Mouse (Mus musculus) activated CD4-positive, CD25-positive, alpha-beta regulatory T cell, adult 4 months (primary cell): Measurements from ENCODE around the gene 4930524B15Rik. TPM values are rescaled to one million over a fixed set of nuclear protein-coding genes. Genes with fewer than 3 reads are reported as not detected.
"Not testable (repeated sequence)": the region's sequence is repeated elsewhere in the genome, so short reads cannot be mapped to it uniquely, and the experiment has no call there.

Experiments used
- ATAC-seq: one replicate; pipeline ENCODE4 v1.8.0; 2017
- polyA plus RNA-seq, 2 experiments: library from polyadenylated mRNA; unstranded; fragments of 100-300 nt; shearing (Covaris generic); gene quantifications; one replicate each; pipeline ENCODE4 v1.2.1; 2017

Gene 4930524B15Rik
- polyA plus RNA-seq, 2 experiments from 2014 or later, result not detected

DNA sequence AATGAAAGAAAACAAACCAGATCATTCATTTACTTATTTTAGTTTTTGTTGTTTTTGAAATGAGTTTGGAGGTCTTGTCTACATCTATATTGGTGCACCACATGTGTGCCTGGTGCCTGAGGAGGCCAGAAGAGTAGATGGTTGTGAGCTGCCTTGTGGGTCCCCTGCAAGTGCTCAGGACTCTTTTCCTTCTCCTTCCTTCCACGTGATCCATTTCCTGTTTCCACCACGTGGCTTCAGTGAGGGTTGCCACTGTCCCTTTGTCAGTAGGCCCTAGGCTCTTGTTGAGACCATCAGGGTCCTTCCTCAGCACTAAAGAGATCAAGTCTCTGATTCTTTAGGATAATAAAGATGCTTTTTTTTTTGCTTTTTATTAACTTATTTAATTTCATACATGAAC is 19.4 kb downstream of the 4930524B15Rik start:
- no peak for ATAC-seq

DNA sequence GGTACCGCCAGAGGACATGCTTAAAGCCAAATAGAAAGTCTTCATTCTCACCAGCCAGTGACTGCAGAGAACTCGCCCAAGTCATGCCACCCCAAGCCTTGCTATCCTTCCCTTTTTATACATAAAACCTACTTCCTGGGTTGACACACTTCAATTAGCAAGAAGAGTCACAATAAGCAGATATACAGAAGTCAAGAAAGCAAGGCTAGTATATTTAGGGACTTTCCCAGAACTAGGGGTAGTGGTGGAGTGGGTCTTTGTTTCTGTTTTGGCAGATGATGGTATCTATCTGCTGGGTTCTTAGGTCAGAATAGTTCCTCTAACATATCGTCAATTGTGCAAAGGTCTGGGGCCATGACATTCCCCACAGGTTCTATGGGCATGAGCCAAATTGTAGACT is 27.1 kb downstream of the 4930524B15Rik start:
- ATAC-seq, result peak; percentile 75

DNA sequence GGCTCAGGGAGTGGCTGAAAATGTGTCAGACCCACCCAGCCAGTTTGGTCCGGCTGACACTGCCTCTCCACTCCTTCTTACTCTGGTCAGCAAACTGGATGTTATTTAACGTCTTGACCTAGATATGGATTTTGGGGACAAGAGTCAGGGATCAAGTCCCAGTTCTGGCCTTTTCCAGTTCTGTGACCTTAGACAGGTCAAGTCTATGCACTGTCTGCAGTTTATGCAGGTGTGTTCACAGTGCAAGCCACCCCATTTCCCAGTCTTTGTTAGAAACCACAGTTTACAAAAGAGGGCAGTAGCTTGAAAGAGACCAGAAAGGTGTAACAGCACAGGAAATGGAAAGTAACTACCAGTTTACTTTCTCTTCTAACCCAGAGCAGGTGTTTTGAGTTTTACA is 34.3 kb downstream of the 4930524B15Rik start:
- ATAC-seq, result peak; percentile 57

DNA sequence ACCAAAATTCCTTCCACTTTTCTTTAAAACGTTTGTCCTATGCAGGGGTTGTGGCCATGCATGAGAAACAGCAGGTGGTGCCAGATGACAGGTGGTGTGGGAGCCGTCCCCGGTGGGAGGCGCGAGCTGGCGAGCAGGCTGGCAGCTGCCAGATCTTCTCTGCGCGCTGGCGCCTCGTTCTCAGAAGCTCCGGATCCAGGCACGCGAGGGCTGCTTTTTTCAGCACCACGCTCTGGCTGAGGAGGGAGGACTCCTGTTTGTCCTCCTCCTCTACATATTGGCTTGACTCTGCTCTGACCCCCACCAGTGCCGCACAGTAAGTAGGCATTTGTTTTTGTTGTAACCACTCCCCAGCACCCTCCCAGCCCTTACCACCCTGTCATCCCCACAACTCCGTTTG is 34.9 kb downstream of the 4930524B15Rik start, which contains the start of gene Nsg2:
Gene Nsg2, plus strand, starts transcription at position 183 of the 400 bp plus-strand sequence.
- ATAC-seq, result peak; percentile 90

DNA sequence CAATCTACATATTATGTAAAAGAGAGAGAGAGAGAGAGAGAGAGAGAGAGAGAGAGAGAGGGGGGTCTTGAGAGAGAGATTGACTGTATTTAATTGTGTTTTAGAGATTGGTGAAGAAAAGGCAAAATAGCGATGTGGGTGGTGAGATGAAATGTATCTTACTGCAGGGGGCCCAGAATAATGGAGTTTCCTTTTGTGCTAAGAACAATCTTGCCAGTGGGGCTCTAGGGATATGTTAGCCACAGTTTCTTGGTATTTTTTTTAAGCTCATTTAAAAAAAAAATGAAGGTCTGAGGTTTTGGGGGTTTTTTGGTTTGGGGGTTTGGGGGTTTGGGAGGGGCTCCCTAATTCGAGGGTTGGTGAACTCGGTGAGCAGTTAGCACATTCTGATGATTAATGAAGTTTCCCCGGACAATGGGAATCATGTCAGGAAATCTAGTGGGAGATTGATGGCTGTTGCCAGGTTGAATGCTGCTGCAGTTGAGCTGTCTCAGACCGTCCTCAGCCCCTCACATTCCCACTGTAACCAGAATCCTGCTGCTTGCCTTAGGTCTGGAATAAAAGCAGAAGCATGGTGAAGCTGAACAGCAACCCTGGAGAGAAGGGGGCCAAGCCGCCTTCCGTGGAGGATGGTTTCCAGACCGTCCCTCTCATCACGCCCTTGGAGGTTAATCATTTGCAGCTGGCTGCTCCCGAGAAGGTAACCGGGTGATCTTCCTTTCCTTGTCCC is 36.0 kb downstream of the 4930524B15Rik start:
- no peak for ATAC-seq

DNA sequence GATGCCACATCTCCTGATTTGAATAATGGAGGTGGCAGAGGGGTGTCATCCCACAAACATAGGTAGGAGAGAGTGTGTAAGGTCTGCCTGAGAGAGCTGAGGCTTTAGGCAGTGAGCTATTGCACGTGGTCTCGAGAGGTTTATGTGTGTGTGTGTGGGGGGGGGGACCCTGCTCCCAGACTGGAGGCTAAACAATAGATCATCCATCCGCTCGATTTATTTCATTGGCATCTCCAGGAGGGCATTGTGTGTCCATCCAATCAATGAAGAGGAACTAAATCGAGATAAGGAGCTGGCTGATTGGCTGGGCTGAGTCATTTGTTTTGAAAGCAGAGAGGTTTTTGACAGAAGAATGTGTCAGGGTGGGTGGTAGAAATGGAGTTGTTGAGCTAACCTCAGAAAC is 37.3 kb downstream of the 4930524B15Rik start:
- ATAC-seq, result no peak

DNA sequence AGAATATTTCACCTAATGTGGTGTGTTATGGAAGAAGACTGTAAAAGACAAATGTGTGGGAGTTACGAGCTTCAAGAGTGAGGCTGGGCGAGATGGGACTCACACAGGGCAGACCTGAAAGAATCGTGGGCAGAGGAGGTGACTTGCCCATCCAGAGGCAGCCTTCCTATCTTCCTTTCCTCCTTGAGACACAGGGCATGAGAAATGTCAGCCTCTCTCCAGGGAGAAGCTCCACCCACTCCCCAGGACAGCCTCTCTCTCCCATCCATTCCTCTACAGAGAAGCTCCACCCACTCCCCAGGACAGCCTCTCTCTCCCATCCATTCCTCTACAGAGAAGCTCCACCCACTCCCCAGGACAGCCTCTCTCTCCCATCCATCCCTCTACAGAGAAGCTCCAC is 42.7 kb downstream of the 4930524B15Rik start:
- not testable (repeated sequence) for ATAC-seq

DNA sequence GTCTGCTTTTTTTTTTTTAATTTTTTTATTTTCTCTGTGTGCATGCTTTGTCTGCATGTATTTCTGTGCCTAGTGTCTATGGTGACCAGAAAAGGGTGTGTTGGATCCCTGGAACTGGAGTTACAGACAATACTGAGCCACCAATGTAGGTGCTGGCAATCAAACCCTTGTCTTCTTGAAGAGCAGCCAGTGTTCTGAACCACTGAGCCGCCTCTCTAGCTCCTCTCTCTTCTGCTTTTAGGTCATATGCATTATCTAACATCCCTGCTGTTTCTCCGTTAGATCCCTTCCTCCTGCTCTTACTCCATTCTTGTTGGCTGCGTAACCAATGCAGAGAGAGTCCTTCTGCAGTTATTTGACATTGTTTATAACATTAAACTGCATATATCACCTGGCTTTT is 43.5 kb downstream of the 4930524B15Rik start:
- ATAC-seq, result no peak

DNA sequence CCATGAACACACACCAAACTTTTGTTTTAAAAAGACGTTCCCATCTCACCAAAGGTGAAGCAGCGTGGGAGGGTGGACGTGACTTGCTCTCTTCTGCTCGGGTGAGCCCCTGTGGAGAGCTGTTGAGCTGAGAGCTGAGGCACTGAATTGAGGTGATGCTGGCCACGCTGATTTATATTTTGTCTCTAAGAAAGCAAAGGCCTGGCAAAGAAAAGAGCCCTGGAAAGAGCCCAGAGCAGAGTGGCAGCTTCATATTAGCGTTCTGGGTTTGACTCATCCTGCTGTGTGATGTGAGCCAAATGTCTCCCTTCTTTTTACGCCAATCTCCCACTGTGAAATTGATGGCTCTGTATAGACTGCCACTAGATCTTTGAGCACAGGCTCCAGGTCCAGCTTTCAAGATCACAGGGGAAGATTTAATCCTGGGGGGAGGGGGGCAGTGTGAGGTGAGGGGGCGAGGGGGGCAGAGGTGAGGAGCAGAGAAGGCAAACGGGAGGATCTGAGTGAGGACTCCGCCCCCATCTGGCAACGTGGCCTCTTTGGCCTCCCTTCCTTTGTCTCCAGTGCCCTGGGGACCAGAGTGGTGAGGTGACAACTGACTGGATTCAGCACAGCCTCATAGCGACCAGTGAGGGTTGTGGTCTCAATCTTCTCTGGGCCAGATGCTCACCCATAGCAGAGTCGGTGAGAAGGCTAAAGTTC is 44.7 kb downstream of the 4930524B15Rik start:
- peak; percentile 3 for ATAC-seq

DNA sequence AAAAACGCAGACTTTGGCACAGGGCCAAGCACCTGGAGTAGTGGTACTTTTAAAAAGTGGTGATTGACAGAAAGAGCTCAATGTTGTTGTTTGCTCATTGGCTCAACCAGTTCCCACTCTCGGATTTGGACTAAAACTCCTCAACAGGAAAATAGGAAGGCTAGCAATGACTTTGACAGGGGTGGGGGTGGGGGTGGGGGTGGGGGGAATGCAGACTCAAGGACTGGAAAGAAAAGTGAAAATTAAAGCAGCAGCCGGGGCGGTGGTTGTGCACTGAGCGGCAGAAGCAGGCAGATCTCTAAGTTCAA is 45.2 kb downstream of the 4930524B15Rik start:
- ATAC-seq, result no peak

DNA sequence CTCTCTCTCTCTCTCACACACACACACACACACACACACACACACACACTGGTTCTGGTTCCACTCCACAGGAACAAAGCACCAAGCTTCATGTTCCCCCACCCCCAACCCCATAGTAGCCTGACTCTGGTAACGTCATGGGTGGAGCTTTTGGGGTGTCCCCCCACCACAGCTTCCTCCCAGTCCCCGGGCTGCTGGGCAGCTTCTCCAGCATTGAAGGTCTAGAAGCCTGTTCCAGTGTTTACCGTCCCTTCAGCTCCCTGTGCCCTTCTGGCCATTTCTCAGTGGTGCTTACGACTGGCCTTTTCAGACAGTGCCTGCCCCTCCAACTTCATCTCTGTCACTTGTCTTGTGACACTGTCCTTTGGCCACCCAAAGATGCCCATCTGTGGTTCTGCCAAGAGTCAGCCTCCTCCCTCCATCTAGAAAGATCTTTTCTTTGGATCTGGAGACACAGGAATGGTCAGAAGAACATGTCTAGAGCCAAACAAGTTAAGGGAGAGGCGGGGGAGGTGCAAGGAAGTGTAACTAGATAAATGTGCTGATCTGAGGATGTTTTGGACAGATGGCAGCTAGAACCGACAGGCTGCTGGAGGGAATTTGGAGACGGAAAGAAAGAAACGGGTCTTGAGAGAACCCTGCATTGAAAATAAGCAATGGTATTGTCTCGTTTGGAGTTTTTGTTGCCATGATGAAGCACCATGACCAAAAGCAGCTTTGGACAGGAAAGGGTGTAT is 46.6 kb downstream of the 4930524B15Rik start:
- peak; percentile 65 for ATAC-seq

DNA sequence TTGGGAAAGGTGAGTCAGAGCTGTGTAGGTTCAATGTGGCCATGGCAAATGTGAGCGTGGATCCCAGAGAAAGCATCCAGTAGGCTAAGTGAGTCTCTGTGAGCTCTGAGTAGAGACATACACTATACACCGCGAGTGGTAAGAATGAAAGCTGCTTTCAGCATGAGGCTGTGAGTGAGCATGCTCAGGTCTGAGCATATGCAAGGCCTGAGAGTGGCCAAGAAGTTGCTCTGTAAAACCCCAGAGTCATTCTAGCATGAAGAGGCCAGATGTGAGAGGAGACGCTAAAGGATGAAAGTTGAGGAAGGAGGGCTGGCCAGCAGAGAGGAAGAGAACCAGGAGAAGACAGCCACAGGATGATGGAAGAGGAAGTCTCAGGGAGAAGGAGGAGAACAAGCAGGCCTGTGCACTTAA is 47.6 kb downstream of the 4930524B15Rik start:
- ATAC-seq, result no peak

DNA sequence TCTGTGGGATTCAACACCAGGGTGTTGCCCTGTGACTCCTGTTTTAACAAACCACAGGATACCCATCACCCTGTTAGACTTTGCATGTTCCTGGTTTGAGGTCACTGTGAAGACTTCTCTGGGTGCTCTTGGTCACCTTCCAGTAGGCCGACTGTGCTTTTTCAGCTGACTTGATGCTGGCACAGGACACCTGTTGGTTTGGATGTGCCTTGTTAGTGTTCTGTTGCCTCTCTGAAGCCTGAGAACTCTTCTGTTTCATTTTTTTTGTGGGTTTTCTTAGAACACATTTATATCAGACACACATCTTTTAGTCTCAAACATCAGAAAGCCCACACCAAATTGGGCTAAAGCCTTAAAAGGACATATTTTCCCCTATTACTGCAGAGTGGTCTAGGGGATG is 48.2 kb downstream of the 4930524B15Rik start:
- no peak for ATAC-seq

DNA sequence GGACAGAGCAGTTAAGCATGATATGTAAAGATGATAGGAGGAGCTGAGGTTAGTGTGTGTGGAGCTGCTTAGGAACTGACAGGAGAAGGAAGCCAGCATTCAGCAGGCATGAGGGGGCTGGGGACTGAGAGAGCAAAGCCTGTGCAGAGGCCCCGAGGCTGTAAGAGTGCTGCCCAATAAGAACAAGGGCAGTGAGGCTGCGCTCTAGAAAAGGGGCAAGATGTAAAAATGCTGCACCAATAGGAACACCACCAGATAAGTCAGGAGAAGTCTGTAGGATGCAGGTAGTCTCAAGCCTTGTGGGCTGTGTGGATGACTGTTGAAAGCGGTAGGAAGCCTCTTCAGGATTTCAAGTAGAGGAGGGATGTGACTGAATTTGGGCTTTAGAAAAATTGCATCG is 52.8 kb downstream of the 4930524B15Rik start:
- no peak for ATAC-seq

DNA sequence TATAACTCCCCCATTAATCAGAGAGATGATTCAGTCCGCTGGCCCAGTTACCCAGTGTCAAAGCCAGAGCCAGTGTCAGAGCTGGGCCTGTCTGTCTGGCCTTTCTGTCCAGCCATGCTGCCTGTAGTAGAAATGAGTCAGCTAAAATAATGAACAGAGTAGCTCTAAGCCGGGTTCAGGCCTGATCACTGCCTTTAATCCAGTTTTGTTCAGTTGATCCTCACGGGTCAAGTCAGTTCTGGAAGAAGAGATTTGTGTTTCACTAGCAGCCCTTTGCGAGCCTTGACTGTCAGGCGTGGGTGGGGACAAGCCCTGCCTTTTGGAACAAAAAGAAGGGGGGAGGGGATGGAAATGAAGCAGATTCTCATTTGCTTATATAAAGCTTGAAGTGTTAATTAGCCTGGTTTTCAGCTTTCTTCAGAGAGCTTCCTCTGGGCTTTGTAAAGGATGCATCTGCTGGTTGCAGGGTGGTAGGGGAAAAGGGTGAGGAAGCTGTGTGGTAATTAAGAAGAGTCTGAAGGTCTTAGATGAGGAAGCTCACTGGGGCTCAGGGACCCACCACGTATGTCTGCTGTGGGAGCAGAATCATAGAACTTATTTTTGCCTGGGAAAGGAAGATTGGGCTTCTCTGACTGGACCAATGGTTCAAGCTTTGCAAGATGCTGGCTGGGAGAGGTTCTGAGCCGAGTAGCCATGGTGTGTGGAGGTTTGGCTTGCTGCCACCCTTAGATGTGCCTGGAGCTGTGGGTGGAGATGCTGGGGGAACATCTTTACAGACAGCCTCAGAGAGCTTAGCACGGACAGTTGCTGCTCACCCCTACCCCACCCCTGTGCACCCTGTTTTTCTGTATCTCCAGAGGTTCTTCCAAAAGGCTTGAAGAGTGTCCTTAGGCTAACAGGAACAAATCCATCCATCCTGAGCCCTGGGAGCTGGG is 54.9 kb downstream of the 4930524B15Rik start:
- ATAC-seq, result peak; percentile 70

DNA sequence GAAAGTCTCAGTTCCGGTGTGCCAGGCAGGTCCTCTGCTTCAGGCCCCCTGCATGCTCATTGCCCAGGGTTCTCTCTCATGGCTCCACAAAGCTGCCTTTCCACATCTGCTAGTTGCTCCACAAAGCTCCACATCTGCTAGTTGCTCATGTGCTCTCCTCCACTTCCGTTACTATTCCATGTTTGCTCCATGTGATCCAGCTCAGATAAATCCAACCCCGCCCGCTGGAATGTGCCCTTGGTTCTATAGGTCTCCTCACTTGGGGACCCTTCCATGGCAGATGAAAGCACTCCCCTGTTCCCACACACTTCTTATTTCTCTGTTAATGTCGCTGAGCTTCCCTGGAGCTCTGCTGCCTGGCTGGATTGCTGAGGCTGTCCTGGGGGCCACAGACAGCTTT is 61.2 kb downstream of the 4930524B15Rik start:
- no peak for ATAC-seq

DNA sequence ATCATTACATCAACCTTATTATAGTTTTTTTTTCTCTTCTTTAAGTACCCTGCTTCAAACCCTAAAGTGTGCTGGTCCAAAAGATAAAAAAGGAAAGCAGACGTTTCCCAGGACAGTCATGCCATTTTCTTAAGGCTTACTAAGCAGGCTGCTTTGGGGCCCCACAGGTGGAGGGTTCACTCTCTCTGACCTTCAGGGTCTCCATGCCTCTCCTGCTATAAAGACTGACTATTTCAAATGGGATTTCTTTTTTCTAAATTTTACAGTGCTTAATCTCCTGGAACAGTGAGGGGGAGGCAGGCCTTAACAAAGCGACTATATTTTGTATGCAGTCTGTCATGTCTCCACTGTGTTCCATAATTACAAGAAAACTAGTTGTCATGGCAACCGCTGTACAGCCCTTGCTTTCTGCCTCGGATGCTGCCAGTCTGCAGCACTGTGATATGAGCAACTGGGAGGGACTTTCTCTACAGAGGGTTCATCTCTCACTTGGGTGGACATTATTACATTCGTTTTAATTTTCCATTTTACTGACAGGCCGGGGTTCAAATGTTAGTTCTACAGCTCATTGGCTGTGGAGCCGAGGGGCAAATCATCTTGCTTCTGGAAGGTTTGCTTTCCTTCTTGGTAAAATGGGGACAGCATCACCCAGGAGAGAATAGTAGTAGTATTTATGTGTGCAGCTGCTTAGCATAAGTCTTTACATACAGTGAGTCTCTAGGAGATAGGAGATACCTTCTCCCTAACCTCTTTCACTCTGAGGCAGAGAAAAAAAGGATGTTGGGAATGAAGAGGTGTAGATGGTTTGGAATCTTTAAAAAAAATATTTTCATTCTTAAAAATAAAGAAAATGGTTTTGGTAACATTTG is 62.3 kb downstream of the 4930524B15Rik start:
- no peak for ATAC-seq

DNA sequence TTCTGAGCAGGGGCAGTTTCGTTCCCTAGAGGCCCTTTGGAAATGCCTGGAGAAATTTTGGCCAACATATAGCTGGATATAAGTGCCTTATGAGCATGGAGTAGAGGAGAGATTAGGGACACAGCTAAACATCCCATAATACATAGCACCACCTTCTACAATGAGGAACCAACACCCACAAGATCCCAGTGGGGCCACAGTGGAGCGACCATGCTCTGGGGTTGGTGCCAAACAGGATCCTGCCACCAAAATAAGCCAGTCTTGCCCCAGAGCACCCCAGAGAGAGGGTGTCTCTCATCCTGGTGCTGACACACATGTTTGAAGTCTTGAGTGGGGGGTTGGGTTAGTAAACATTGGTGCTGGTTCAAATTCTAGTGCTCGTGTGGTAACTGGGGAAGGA is 63.2 kb downstream of the 4930524B15Rik start:
- no peak for ATAC-seq
